Mouse (Mus musculus) adipocyte (in vitro differentiated cells): ENCODE measurements around the gene Gm20604.

Source experiments
- DNase-seq: peaks from one replicate; pipeline ENCODE4 v3.0.0-alpha.2; 2016; ENCODE audit warnings: low spot score

Gm20604 gene

GRCm38 (mm10) chr12:102705906-102706640 is 52.4 kb downstream of the Gm20604 start:
- peak; percentile 35 for DNase-seq

- DNase-seq: peak; percentile 84
Measured at GRCm38 (mm10) chr12:102705216-102705871, 53.1 kb downstream of the Gm20604 start.

- peak; percentile 43 for DNase-seq
Measured at GRCm38 (mm10) chr12:102704457-102705198, 53.8 kb downstream of the Gm20604 start, which contains the start of gene Itpk1. Gene Itpk1, minus strand, starts transcription at chr12:102704930.

GRCm38 (mm10) chr12:102703921-102704408 is 54.5 kb downstream of the Gm20604 start:
- no peak for DNase-seq

- no peak for DNase-seq
Measured at GRCm38 (mm10) chr12:102703441-102703840, 55.0 kb downstream of the Gm20604 start.

GRCm38 (mm10) chr12:102703111-102703412 is 55.4 kb downstream of the Gm20604 start:
- DNase-seq: peak; percentile 46

GRCm38 (mm10) chr12:102702356-102703110 is 55.9 kb downstream of the Gm20604 start:
- peak; percentile 91 for DNase-seq

GRCm38 (mm10) chr12:102701691-102702207 is 56.7 kb downstream of the Gm20604 start:
- DNase-seq: no peak

GRCm38 (mm10) chr12:102700453-102700852 is 58.0 kb downstream of the Gm20604 start:
- no peak for DNase-seq

GRCm38 (mm10) chr12:102699156-102699555 is 59.3 kb downstream of the Gm20604 start:
- no peak for DNase-seq

GRCm38 (mm10) chr12:102698089-102698684 is 60.3 kb downstream of the Gm20604 start:
- no peak for DNase-seq

- DNase-seq: no peak
Measured at GRCm38 (mm10) chr12:102697381-102697780, 61.1 kb downstream of the Gm20604 start.

- DNase-seq: no peak
Measured at GRCm38 (mm10) chr12:102696635-102697354, 61.7 kb downstream of the Gm20604 start.

GRCm38 (mm10) chr12:102695369-102696239 is 62.9 kb downstream of the Gm20604 start:
- no peak for DNase-seq

GRCm38 (mm10) chr12:102691761-102692160 is 66.7 kb downstream of the Gm20604 start:
- DNase-seq: no peak
